Mouse (Mus musculus) embryonic facial prominence, embryonic 12.5 days (tissue): ENCODE data around the gene Cnot3. TPM values are rescaled to one million over a fixed set of nuclear protein-coding genes. Genes with fewer than 3 reads are reported as not detected.
"Not testable (repeated sequence)": the region's sequence is repeated elsewhere in the genome, so short reads cannot be mapped to it uniquely, and the experiment has no call there.

ENCODE experiments used
- ATAC-seq: fragments of 200-750 bp; cut with Nextera tagmentation; 2 replicates; pipeline ENCODE4 v1.8.0; 2017; ENCODE audit not compliant: insufficient number of reproducible peaks, insufficient read depth, low FRiP score, low TSS enrichment
- H3K27ac ChIP-seq: fragments of 300-500 bp; sonication (generic); 2 replicates; pipeline ENCODE4 v1.5.1; 2016; ENCODE audit warnings: mild to moderate bottlenecking
- H3K27me3 ChIP-seq: fragments of 300-500 bp; sonication (generic); 2 replicates; pipeline ENCODE4 v1.6.1; 2016; ENCODE audit warnings: mild to moderate bottlenecking, moderate library complexity
- H3K36me3 ChIP-seq: fragments of 300-500 bp; sonication (generic); 2 replicates; pipeline ENCODE4 v1.6.1; 2016; ENCODE audit warnings: mild to moderate bottlenecking
- H3K4me1 ChIP-seq: fragments of 300-500 bp; sonication (generic); 2 replicates; pipeline ENCODE4 v1.6.1; 2016
- H3K4me2 ChIP-seq: fragments of 300-500 bp; sonication (generic); replicated peaks from 2 replicates; pipeline ENCODE4 v1.6.1; 2016; ENCODE audit warnings: mild to moderate bottlenecking, moderate library complexity
- H3K4me3 ChIP-seq: fragments of 300-500 bp; sonication (generic); 2 replicates; pipeline ENCODE4 v1.5.1; 2016; ENCODE audit warnings: mild to moderate bottlenecking
- H3K9ac ChIP-seq: fragments of 300-500 bp; sonication (generic); 2 replicates; pipeline ENCODE4 v1.6.1; 2016; ENCODE audit warnings: mild to moderate bottlenecking, moderate library complexity
- H3K9me3 ChIP-seq: fragments of 300-500 bp; sonication (generic); 2 replicates; pipeline ENCODE4 v1.6.1; 2016; ENCODE audit warnings: mild to moderate bottlenecking, moderate library complexity
- WGBS: fragments of 180-500 bp; shearing (Covaris S2); methylation state at CpG from one replicate; pipeline ENCODE4 v1.1.7; 2016; 5-methylcytosine and 5-hydroxymethylcytosine counted together
- polyA plus RNA-seq: library from polyadenylated mRNA; unstranded; fragments of >200 nt; fragmentation: Nextera tagmentation; extraction: Ambion mirVana; gene quantifications from 2 replicates; pipeline ENCODE4 v1.2.1, GENCODE M21; 2016

The Cnot3 gene
- polyA plus RNA-seq, 1 experiment from 2014 or later: 66.1 TPM

DNA sequence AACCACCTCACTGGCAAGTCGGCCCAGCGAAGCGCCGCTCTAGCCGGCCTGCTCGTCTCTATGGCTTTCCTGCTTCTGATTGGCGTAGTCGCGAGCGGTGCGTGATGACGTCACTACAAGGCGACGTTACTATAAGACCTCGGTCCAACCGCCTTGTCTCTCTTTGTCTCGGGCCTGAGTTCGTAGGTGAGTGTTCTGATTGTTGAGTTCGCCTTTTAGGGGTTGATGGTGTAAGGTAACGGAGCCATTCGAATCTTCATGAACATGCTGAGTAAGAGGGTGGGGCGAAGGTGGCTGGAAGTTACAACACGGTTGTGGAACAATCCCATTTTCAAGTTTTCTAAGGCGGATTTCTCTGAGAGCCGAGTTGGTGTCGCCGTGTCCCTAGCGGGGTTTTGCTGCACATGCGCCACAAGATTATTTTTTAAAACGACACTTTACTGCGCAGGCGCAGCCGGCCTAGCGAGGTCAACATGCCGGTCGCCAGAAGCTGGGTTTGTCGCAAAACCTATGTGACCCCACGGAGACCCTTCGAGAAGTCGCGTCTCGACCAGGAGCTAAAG lies 58.9 kb downstream of the Cnot3 start, which contains the start of gene Rps9:
Gene Rps9 (plus strand): TSS at position 115 of the 563 bp plus-strand sequence.
- peaks cover 5% of the 10 kb centered on the region for H3K4me1 ChIP-seq
- H3K4me2 ChIP-seq: peak within 1 kb of the TSS; percentile 73
- peak; percentile 87 for ATAC-seq
- H3K9me3 ChIP-seq: no peaks in the 10 kb centered on the region
- under 1% methylated on average over 42 of the region's 42 CpGs for WGBS
- H3K27ac ChIP-seq: peak within 1 kb of the TSS; percentile 94
- no peaks in the 10 kb centered on the region for H3K27me3 ChIP-seq
- H3K36me3 ChIP-seq: peaks cover 48% of the 10 kb centered on the region
- peak within 1 kb of the TSS; percentile 94 for H3K9ac ChIP-seq
- peak within 1 kb of the TSS; percentile 93 for H3K4me3 ChIP-seq

GRCm38 (mm10) chr7:3704475-3704874 lies 59.4 kb downstream of the Cnot3 start:
- Histone ChIP-seq H3K27me3 (no peaks in the 10 kb centered on the region), H3K4me3 (peak overlapping the region; percentile 93), H3K9ac (peak overlapping the region; percentile 94), H3K4me2 (peak overlapping the region; percentile 73), H3K36me3 (peaks cover 44% of the 10 kb centered on the region), H3K27ac (peak overlapping the region; percentile 94), H3K9me3 (no peaks in the 10 kb centered on the region), H3K4me1 (peaks cover 5% of the 10 kb centered on the region)
- under 1% methylated on average over 20 of the region's 20 CpGs for WGBS
- ATAC-seq: peak; percentile 43; the same call in 1 of the 2 replicates

DNA sequence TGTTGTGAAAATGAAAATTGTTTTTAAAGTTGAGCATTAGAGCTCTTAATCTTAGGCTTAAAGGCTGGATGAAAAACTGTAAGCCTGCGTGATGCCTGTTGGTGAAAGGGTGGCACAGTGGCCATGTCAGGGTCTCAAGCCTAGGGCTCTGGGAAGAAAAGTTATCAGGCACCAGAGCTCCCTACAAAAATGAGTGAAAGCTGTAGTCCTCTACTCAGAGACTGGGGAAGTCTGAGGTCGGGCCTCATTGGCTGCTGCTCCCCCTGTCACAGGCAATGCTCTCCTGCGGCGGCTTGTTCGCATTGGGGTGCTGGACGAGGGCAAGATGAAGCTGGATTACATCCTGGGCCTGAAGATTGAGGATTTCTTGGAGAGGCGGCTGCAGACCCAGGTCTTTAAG lies 60.4 kb downstream of the Cnot3 start:
- peak overlapping the region; percentile 93 for H3K4me3 ChIP-seq
- H3K9ac ChIP-seq: peak overlapping the region; percentile 94
- H3K4me2 ChIP-seq: peak overlapping the region; percentile 73
- WGBS: 3% methylated on average over 7 of the region's 7 CpGs
- not testable (repeated sequence) for H3K4me1 ChIP-seq, H3K9me3 ChIP-seq, H3K27me3 ChIP-seq, ATAC-seq
- peaks cover 34% of the 10 kb centered on the region for H3K36me3 ChIP-seq
- peak overlapping the region; percentile 94; the same call in 1 of the 2 replicates for H3K27ac ChIP-seq

DNA sequence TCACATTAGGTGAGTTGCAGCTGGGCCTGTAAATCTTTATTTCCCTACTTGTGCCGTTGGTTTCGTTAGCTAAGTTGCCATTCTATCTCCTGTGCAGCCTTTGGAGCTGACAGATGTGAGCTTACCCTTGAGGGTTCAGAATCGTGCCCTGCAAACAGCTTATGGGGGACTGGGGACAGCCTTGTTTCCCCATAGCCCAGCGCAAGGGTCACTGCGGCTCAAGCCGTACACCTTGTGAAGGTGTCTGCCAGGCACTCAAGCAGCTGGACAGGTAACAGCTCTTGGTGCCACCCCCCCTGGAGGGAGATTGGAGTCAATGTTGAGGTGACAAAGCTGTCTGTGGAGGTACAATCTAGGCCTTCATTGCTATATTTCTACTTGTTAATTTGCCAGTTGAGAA lies 60.8 kb downstream of the Cnot3 start:
- H3K27ac ChIP-seq: peak overlapping the region; percentile 57; the same call in 1 of the 2 replicates

GRCm38 (mm10) chr7:3706343-3706934 lies 61.4 kb downstream of the Cnot3 start:
- ATAC-seq: no peak
- WGBS: 62% methylated on average over 11 of the region's 11 CpGs
- peaks cover 5% of the 10 kb centered on the region for H3K4me1 ChIP-seq
- H3K9ac ChIP-seq: peak overlapping the region; percentile 94
- H3K27ac ChIP-seq: peak overlapping the region; percentile 57; the same call in 1 of the 2 replicates
- peak overlapping the region; percentile 93 for H3K4me3 ChIP-seq
- H3K4me2 ChIP-seq: peak overlapping the region; percentile 73
- H3K36me3 ChIP-seq: peaks cover 26% of the 10 kb centered on the region
- H3K9me3 ChIP-seq: no peaks in the 10 kb centered on the region
- H3K27me3 ChIP-seq: no peaks in the 10 kb centered on the region

More for the DNA sequence above, 60.8 kb downstream of the Cnot3 start:
- Histone ChIP-seq H3K4me2 (peak overlapping the region; percentile 73), H3K4me3 (peak overlapping the region; percentile 93), H3K36me3 (peaks cover 30% of the 10 kb centered on the region), H3K9me3 (no peaks in the 10 kb centered on the region), H3K9ac (peak overlapping the region; percentile 94), H3K27me3 (no peaks in the 10 kb centered on the region), H3K4me1 (peaks cover 5% of the 10 kb centered on the region)
- no peak for ATAC-seq
- 37% methylated on average over 6 of the region's 6 CpGs for WGBS

DNA sequence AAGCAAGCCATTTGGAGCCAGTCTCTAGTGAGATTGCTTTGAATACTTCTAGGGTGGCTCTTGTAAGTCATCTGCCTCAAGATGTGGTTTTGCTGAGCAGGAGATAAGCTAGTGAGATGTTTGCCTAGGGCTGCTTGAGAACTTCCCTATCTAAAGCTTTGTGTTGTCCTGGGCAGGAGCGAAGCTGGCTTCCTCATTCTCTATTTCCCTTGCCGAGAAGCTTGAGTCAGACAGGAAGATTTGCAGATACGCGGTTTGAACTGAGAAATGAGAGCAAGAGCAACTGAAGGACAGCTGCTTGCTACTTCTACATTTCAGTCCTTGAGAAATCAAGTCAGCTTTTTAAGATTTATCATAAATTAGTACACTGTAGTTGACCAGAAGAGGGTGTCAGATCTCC lies 62.0 kb downstream of the Cnot3 start:
- Histone ChIP-seq H3K9me3 (no peaks in the 10 kb centered on the region), H3K4me1 (peaks cover 5% of the 10 kb centered on the region), H3K4me3 (no peak overlapping the region), H3K36me3 (peaks cover 26% of the 10 kb centered on the region), H3K4me2 (peak overlapping the region; percentile 73), H3K27ac (no peak overlapping the region), H3K9ac (no peak overlapping the region), H3K27me3 (no peaks in the 10 kb centered on the region)
- ATAC-seq: no peak
- 63% methylated on average over 4 of the region's 4 CpGs for WGBS

GRCm38 (mm10) chr7:3707568-3708413 lies 62.7 kb downstream of the Cnot3 start:
- Histone ChIP-seq H3K4me2 (no peak overlapping the region), H3K36me3 (peaks cover 26% of the 10 kb centered on the region), H3K9me3 (no peaks in the 10 kb centered on the region), H3K4me3 (no peak overlapping the region), H3K27ac (no peak overlapping the region), H3K9ac (no peak overlapping the region), H3K27me3 (no peaks in the 10 kb centered on the region), H3K4me1 (peaks cover 5% of the 10 kb centered on the region)
- 25% methylated on average over 7 of the region's 7 CpGs for WGBS
- ATAC-seq: no peak

DNA sequence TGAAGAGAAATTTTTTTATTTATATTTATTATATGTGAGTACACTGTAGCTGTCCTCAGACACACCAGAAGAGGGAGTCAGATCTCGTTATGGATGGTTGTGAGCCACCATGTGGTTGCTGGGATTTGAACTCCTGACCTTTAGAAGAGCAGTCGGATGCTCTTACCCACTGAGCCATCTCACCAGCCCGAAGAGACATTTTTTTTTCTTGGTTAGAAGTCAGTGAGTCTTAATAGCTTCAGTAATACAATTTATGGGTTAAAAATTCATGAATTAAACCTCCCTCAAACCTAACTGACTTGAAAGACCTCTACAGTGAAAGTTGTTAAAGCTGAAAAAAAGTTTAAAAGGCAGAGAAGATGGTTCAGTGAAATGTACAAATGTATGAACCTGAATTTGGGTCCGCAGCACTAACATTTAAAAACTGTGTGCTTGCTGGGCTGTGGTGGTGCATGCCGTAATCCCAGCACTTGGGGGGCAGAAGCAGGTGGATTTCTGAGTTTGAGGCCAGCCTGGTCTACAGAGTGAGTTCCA lies 63.4 kb downstream of the Cnot3 start:
- not testable (repeated sequence) for ATAC-seq, H3K27ac ChIP-seq, H3K27me3 ChIP-seq, H3K9ac ChIP-seq, H3K4me3 ChIP-seq, H3K9me3 ChIP-seq, H3K4me2 ChIP-seq, H3K4me1 ChIP-seq
- peaks cover 26% of the 10 kb centered on the region for H3K36me3 ChIP-seq
- WGBS: 37% methylated on average over 5 of the region's 5 CpGs

DNA sequence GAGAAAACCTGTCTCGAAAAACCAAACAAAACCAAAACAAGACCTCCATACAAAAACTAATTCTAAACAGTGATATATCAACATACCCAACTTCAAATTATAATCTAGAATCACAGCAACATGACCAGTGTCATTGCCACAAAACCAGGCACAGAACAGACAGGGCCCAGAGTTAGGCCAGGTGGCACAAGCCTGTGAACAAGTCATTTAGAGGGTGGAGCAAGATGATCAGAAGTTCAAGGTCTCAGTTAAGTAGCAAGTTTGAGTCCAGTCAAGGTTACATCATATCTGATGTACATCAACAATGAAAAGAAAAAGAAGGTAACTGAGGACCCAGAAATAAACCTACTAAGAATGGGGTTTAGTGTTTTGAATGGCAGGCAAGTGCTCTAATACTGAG lies 63.9 kb downstream of the Cnot3 start:
- H3K9ac ChIP-seq: no peak overlapping the region
- H3K27me3 ChIP-seq: no peaks in the 10 kb centered on the region
- no peak for ATAC-seq
- 88% methylated on average over 1 of the region's 1 CpGs for WGBS
- H3K4me3 ChIP-seq: no peak overlapping the region
- peaks cover 26% of the 10 kb centered on the region for H3K36me3 ChIP-seq
- no peak overlapping the region for H3K4me2 ChIP-seq
- no peak overlapping the region for H3K27ac ChIP-seq
- peaks cover 5% of the 10 kb centered on the region for H3K4me1 ChIP-seq
- no peaks in the 10 kb centered on the region for H3K9me3 ChIP-seq
